Mouse (Mus musculus) cerebellum, adult 9-11 months (tissue): ENCODE data around the gene Smtnl2.
"Not testable (repeated sequence)": the region's sequence is repeated elsewhere in the genome, so short reads cannot be mapped to it uniquely, and the experiment has no call there.

Experiments
- DNase-seq: peaks from one replicate; pipeline ENCODE4 v3.0.0; 2022

Smtnl2 gene

DNA sequence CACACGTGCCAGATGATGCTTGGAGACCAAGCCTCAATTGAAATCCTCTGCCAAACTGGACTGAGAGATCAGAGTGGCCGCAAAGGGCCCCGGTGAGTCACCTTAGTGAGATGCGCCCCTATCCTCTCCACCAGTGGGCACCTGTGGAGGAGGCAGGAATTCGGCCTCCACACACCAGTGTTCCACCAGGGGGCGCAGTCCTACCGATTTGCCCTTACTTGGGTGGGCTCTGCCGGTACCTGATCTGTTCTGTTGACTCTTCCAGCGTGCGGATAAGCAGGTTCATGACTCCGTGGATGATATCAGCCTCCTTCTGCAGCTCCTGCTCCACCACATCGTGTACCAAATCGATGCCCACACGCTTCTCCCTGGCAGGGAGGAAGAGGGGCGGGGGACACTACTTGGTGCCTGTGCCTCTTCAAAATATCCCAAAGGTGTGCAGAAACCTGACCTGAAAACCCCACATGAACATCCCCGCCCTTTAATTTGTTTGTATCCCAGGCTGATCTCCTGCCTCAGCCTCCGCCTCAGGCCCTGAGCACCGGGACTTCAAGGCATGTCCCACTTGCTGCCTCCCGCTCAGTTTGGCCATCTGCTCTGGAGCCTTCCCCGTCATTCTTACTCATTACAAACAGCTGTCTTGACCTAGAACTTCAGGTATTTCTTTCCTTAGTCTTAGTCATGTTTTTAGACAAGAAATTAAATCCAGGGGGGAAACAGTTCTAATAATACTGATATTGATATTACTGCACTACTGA is 56.4 kb downstream of the Smtnl2 start:
- DNase-seq = no peak

DNA sequence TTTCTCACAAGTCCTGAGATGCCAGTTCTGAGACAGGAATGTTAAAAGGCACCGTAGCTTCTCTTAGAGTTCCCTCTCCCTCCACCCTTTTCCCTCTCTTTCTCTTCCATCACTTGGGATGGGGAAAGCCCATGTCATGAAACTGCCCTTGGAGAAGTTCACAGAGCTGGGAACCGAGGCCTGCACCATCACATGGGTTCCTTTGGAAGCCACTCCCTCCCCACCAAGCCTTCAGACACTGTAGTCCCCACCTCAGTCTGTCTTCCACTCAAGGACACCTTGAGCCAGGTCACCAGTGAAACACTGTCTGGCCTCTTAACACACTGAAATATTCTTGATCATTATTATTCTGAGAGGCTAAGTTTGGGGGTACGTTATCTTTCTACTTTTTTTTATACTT is 58.3 kb downstream of the Smtnl2 start:
- DNase-seq = no peak

GRCm38 (mm10) chr11:72352272-72352671 is 59.2 kb downstream of the Smtnl2 start:
- DNase-seq = no peak

DNA sequence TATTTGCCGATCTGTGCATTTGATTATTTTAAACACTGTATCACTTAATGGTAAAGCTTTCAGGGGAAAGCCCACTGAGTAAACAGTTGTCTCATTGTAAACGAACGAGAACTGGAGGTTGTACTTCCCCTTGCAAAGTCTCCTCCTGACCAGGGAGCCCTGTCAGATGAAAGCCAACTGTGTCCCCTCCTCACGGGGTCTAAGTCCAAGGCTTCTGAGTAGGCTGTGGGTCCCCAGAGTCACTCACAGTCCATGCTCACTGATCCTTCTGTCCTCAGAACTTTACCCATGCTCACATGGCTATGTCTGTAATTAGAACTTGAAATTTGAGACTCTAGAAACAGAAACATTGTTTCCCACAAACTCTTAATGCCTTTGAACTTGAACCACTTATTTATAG is 61.9 kb downstream of the Smtnl2 start:
- DNase-seq = no peak

DNA sequence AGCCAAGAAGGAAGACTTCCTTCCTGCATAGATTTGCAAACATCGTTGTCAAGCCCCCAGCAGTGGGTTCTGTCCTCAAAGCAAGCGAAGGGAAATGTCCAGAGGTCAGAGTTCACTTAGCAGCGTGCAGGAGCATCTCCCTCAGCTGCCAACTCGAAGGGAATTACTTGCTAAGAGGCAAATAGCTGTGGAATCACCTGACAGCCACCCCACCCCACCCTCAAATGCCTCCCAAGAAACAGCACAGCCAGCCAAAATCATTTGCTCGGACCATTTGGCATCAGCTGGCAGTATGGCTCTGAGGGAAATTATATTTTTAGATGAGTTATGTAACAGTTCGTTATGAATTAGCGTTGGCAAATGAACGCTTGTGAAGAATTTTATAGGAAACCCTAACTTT is 62.5 kb downstream of the Smtnl2 start:
- DNase-seq = peak; percentile 80

DNA sequence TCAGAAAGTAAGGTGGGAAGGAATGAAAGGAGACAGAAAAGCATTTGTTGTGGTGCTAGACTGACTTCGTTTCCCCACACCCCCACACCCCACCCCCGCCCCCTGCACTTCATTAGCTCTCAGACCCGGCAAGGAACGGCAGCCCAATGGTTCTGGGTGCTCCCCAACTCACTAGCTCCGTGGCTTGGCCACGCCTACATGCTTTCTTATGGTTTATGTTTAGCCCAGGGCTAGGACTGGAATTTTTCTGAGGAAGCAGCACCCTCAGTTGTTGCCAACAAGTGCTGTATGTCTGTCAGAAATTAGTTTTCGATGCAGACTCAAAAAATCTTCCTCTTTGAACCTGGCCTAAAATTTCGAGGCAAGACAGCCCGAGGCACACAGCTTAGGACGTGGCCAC is 63.0 kb downstream of the Smtnl2 start:
- no peak for DNase-seq

DNA sequence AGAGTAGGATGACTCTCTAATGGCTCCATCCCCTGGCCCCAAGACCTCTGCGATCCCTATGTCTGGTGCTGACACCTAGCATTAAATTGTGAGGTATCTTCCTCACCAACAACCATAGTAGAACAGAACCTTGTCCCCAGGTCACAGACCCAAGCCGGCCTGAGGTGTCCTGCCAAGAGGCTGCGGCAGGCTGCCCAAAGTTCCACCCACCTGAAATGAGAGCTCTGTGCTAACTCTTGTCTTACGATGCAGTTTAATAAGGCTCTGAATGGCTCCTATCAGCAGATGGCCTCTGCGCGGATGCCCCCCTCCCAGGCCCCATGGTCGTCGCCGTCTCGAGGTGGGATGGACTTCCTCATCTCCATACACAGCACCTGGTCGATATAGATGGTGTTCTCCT is 67.0 kb downstream of the Smtnl2 start:
- no peak for DNase-seq

DNA sequence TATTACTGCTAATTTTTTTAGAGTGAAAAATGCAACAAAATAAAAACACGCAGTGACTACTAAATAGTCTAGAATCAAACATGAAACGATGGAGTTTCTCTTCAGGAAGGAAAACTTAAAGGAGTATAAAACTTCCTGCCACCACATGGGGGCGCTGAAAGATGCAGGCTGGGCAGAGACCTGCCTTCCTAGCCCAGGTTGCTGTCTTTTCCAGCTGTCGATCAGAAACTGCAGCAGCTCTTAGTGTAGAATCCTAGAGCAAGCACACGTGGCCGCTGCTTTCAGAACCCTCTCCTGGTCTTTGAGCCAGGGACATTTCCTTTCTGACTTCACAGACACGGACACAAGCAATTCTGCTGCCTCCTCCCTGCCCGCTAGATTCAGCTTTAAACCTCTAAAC is 67.6 kb downstream of the Smtnl2 start:
- DNase-seq = no peak

DNA sequence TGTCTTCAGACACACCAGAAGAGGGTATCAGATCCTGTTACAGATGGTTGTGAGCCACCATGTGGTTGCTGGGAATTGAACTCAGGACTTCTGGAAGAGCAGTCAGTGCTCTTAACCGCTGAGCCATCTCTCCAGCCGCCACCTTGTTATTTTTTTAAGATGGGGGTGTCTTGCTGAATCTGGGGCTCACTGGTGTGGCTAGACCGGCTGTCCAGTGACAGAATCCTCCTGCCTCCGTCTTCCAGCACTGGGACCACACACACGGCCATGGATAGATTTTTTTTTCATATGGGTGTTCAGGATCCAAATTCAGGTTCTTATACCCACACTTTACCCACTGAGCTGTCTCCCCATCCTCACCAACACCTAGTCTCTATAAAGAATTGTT is 68.3 kb downstream of the Smtnl2 start:
- not testable (repeated sequence) for DNase-seq

GRCm38 (mm10) chr11:72342549-72343237 is 68.8 kb downstream of the Smtnl2 start:
- DNase-seq = peak; percentile 49

DNA sequence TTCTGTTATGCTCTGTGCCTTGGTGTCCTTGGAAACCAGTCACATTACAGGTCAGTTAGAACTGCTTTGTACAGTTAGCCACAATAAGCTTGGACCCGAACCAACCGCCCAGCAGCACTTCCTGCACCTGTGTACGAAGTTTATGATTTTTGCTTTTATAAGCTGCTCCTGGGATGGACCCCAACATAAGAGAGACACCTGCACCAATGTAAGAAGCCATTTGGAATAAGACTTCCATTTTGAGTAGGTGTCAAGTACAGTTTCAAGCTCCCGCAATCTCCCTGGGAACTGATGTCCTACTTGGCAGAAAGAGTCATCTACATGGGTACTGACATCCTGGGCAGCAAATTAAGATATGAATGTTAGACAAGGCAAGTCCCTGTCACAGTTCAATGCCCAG is 71.8 kb downstream of the Smtnl2 start:
- no peak for DNase-seq
